Mouse (Mus musculus) NIH3T3 (cell line): ENCODE results near the gene Rnf169.
"Not testable (repeated sequence)": the region's sequence is repeated elsewhere in the genome, so short reads cannot be mapped to it uniquely, and the experiment has no call there.

ENCODE experiments used
- DNase-seq: peaks from one replicate; pipeline ENCODE4 v3.0.0-alpha.2; 2012; ENCODE audit warnings: low read depth

Rnf169 gene

DNA sequence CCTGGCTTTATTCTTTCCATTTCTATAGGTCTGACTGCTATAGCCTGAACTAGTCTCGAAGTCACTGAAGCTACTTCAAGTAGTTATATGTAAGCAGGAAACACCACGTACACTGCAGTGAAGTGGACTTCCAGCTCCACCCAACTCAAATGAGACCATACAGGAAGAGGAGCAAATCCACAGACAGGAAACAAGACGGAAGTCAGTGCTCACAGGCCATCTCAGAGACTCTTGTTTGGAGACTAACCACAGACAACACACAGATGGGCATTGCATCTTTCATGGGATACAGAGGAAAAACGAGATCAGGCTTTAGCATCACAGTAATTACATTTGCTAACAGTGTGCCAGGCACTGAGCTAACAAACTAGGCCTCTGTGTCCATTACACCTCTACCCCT is 33.9 kb downstream of the Rnf169 start:
- no peak for DNase-seq

DNA sequence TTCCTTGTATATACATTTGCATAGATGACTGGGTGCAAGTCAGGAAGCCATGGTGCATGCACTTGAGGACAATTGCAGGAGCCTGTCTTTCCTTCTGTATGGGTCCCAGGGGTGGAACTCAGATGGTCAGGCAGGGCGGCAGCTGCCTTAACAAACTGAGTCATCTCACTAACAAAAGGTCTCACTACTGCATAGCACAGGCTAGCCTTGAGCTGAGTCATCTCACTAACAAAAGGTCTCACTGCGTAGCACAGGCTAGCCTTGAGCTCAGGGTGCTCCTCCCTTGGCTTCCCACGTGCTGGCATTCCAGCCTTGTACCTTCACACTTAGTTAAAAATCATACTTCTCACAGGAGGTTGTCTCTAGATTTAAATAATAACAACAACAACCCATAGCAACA is 34.3 kb downstream of the Rnf169 start:
- DNase-seq, result no peak

DNA sequence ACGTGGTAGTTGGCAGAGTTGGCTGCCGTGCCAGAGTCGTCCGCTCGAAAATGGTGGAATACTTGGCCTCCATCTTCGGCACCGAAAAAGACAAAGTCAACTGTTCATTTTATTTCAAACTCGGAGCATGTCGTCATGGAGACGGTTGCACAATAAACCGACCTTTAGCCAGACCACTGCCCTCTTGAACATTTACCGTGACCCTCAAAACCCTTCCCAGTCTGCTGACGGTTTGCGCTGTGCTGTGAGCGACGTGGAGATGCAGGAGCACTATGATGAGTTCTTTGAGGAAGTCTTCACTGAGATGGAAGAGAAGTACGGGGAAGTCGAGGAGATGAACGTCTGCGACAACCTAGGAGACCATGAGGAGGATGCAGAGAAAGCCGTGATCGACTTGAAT is 35.2 kb downstream of the Rnf169 start:
- not testable (repeated sequence) for DNase-seq

DNA sequence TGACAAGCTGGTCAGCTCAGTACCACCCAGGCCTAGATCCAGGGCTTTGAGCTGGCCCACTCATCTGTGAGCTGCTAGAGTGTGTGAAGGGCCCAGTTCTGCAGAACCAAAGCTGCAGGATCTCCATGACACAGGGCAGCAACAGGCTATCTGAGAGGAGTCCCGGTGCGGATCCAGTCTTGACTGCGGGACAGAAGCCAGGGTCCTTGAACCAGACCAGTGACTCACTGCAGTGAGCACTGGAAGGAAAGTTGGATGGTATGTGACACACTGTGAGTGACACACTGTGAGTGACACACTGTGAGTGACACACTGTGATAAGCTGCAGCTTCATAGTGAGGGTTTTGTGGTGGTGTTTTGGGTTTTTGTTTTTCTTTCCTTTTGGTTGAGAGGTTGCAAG is 35.7 kb downstream of the Rnf169 start:
- no peak for DNase-seq

DNA sequence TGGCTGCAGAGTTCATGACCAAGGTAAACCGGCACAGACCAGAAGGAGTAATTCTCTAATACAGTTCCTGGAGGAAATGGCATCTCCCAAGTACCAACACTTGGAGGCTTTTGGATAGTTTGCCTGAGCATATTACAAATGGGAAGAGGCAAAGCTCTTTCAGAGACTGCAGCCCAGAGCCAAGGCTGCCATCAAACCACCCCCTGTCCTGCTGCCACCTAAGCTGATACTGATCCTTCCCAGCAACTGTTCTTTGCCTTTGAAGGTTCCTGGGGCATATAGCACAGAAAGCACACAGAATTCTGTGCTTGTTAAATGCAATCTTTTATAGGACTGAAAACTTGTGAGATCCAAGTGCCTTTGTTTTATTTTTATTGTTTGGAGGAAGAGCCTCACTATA is 39.6 kb downstream of the Rnf169 start:
- no peak for DNase-seq

DNA sequence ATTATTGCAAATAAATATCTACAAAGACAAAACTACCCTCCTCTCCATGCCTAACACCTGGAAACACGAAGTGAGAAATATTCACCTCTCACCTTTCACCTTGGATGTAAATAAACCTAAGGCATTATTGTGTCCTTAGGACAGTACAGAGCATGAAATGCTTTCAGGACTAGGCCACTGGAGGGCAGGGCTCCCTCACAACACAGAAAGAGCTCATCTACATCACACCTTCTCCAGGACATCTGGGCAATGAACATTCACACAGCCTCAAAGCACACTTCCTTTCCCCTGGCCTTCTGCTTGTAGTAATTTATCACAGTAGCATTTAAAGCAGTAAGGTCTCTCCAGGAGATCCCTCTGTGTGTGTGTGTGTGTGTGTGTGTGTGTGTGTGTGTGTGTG is 44.5 kb downstream of the Rnf169 start:
- DNase-seq, result no peak

DNA sequence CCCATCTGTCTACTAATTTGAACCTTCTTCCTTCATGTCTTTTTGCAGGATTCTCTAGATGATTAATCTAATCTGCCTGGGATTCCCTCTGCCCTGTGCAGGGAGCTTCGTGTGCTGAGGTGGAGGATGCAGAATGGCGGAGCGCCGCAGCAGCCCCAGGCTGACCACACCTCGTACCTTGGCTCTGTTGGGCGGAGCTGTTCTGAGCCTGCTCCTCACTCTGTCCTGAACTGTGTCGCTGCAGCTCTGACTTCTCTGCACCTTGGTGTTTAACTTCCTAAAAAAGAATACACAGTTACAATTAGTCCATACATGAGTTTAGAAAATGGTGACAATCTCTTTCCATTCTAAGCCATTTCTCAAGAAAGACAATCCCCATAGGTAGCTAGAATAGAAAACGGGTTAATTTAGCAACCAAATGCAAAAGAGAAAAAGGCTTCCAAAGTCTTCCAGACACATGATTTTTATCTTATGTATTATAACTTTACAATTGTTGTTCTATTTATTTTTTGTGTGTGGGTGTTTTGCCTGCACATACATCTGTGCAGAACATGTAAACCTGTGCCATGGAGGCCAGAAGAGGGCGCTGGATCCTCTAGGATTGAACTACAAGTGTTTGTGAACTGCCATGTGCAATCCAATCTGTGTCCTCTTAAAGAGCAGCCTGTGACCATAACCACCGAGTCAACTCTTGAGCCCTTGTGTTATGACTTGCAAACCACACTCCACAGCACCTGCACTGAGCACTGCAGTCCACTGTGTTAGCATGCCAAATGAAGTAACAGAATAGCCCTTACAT is 53.1 kb downstream of the Rnf169 start:
- peak; percentile 73 for DNase-seq

DNA sequence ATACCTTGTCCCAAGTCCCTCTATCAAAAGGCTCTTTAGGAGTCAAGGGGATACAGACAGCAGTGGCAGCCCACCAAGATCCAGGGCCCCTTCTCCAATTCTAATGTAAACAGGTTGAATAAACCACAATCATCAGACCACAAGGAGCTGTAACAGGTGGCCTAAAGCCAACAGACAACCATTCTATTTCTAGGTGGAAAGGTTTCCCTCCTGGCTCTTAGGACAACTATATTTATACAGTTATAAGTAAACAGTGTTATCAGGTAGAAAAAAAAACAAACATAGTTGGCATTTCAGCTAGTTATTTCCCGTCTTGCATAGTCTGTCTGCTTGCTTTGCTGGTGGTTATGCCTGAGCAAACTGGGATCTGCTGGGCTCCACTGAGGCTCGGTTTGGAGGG is 59.8 kb downstream of the Rnf169 start:
- DNase-seq, result no peak

DNA sequence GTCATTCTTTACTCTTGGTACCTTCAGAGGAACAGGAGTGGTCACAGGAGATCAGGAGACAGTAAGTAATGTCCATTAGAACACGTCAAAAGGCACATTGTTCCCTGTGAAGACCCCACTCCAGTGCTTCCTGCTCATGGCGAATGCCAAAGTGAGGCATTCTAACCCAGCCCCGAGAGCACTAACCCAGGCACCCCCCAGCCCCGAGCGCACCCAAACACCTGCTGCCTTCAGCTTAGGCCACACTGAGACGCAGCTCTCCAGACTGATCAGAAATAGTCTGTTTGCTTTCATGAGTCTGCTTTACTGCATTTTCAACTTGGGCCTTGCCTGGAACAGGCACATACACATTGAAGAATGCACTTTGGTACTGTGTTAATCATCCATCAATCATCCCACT is 60.3 kb downstream of the Rnf169 start:
- DNase-seq, result no peak

DNA sequence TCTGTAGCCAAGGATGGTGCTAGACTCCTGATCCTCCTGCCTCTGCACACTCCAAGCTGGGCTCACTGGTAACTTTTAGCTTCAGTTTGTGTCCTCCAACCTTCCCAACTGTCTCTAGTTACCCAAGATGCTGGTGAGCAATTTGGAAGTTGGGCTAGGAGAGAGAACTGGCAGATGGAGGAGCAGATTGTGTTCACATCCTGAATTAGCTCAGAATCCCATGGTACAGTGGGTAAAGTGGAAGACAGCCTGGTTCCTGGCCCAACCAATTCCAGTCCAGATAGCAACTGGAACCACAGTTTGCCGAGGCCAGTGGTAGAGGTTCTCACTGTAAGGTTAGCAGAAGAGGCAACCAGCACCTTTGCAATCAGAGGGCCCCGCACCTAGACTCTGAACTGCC is 61.1 kb downstream of the Rnf169 start:
- DNase-seq, result no peak

DNA sequence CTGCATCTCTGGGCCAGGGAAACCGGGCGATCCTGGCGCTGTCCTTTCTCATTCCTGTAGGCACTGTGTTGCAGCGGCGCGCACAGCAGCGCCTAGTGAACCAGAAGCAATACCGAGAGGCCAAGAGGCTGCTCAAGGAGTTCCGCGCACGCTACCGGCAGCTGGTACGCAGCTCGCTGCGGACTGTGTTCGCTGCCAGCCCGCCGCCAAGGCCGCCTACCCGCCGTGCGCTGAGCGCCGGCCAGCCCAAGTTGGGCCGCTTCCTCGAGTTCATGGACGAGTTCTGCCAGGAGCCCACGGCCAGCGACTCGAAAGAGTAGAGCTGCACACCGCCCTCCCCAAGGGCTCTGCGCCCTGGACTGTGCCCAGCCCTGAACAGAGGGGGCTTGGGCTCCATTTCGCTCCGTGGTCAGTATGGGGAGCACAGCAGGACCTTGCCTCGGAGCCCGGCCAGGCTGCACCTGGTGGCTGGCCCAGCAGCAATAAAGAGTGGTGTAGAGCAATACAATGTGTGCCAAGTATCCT is 62.9 kb downstream of the Rnf169 start:
- no peak for DNase-seq

DNA sequence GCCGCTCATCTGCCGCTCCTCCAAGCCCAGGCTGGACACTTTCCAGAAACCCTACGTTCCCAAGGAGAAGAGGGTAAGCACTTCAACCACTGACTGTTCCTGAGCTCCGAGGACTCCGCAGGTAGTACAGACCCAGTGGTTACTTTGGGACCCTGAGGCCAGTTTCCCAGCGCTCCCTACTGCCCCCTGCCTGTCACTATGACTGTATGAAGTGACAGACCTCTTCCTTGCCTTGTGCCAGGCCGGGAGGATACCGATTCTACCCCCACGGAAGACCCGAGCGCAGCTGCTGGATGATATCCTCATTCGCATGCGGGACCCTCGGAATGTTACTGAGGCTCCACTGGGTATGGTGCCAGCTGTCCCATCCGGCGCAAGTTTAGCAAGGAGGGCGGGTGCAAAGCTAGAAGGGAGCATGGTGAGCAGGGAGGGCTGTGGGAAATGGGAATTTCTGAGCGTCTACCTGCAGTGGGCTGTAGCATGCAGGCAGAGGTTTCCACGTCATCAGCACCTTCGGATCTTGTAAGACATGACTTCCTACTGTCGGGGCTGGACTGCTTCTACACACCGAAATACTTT is 63.4 kb downstream of the Rnf169 start:
- DNase-seq, result no peak

DNA sequence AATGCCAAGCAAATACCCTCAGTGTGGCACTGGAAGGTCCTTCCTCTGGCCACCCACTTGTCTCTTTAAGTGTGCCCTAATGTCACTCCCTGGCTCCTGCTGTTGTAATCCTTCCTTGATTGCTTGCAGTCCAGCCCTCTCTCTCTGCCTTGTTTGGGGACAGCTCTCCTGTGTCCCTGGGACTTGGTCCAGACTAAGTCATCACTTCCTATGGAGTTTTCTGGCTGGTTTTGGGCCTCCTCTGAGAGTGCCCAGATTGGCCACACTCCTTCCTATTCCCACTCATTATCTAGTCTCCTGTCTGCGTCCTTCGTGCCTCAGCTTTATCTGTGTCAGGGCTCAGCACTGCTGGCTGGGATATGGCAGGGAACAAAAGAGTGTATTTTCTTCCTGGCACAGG is 64.7 kb downstream of the Rnf169 start:
- DNase-seq, result no peak

DNA sequence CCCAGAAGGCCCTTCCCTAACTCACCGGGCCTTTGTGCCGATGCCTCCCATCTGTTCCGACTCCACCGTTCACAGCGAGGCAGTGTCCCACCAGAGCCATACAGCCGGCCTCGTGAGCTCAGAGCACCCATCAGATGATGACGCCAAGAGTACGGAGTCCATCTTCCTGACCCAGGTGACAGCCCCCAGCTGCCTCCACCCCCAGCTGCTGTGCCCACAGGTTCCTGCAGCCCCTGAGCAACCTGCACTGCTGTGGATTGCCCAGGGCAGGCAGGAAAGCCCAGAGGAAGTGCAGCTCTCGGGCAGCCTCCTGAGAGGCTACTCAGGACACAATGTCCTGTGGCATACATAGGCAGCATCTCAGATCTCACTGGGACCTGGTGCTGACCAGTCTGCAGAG is 65.9 kb downstream of the Rnf169 start:
- no peak for DNase-seq

DNA sequence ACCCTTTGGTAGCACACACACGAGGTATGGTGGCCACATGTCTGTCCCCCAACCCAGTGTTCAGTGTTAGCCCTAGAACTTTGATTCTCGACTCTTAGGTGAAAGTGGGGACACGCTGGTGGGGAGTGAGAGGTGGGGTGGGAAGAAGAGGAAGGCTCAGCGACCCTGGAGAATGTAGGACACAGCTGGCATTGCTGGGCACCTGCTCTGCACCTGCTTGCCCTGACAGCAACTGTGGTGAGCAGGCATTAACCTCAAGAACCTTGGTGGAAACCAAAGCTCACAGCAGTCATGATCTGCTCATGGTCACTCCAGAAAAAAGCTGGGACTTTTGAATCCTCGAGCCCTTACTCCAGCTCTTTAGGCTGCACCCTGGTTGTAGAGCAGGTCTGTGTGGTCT is 69.2 kb downstream of the Rnf169 start:
- DNase-seq, result no peak

DNA sequence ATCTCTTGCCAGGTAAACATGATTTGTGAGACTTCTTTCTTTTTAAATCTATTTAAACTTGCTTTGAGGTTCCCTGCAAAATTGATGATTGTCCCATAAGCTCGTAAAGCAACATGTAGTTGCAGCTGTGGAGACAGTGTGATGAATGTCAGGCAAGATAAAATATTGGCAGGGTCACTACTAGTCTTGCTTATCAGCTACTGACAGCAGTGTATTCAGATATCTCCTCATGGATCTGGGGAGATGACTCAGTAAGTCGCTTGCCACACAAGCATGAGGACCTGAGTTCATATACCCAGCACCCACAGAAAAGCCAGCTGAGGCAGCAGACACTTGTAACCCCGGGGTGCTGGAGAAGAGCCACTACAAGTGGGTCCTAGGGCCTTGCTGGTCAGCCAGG is 72.8 kb downstream of the Rnf169 start:
- DNase-seq, result no peak

DNA sequence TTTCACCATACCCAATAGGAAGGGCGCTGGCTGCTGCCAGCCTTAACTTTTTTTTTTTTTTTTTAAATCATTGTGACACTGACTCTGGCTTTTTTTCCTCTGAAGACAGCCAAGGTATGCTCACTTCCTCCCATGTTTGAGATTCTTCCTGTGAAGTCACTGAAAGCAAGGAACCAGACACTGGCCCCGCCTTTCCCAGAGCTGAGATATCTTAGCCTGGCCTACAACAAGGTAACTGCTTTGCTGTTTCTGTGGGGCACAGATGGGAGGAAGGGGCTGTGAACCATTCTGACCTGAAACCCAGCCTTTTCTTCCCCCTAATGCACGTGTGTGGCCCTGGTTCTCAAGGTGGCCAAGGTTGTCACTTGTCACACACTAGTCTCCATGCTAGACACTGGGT is 73.9 kb downstream of the Rnf169 start:
- DNase-seq, result no peak

DNA sequence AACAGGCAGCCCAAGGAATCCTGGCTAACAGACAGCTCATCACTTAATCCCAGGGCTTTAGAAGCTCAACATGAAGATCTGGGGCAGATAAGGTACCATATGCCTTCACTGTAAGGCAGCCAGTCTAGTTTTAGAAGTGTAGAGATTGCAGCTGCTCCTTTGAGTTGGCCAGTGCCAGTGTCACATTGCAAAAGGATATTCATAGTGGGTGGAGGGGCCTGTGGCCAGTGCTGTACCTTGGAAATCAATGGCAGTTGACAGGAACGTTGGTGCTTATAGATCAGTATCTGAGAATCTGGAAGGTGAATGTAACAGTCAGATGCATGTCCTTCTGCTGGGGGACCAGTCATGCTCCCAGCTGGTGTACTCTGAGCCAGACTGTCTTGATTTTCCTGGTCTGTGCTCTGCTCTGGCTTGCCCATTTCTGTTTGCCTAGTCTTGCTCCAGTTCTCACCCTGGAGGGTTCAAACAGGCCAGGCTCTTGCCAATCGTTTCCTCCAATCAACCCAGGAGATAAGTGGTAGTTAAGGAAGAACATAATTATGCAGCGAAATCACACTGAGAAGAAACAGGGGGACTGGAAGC is 75.7 kb downstream of the Rnf169 start:
- DNase-seq, result no peak

DNA sequence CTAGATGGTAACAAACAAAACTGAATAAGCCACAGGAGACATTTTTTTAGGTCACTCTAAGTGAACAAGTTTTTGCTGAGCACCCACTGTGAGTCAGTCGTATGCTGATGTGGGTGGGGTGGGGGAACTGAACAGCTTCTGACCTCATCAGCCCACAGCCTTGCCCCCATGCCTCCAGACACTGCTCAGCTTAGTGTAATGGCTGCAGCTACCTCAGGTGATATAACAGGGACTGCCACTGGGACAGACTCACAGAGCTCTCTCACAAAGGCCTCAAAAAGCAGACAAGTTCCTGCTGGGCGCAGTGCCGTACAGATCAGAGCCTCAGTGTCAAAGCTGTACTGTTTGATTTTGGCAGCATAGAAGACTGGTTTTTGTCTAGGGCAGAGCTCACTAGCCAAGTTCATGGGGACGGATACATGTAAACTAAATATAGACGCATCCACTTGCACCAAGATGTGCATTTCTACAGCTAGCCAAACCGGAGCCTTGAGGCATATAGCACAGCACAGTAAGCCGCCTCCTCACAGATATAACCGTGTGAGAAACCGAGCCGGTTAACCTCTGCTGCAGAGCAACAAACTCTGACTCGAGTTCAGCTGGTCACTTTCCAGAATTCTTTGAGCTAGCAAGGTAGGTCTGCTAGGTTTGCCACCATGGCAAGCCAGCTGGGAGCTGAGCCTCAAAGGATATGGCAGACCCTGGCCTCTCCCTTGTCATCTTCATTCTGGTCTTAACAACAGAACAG is 77.2 kb downstream of the Rnf169 start:
- no peak for DNase-seq

DNA sequence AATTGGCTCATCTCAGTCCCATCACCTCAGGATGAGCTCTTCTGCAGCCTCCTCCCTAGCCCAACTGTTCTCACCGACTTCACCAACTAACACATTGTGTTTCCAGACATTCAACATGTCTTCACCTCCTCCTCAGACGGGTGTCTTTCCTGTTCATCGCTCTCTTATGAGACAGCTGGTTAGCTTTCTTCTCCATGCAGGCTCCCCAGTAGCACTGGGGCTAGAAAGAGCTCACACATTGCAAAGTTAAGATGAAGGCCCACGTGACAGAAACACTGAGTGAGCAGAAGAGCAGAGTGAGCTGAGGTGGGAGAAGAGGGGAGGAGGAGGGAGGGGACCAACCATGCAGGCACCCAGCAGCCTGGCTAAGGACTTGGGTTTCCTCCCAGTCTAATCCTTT is 78.0 kb downstream of the Rnf169 start:
- DNase-seq, result no peak

DNA sequence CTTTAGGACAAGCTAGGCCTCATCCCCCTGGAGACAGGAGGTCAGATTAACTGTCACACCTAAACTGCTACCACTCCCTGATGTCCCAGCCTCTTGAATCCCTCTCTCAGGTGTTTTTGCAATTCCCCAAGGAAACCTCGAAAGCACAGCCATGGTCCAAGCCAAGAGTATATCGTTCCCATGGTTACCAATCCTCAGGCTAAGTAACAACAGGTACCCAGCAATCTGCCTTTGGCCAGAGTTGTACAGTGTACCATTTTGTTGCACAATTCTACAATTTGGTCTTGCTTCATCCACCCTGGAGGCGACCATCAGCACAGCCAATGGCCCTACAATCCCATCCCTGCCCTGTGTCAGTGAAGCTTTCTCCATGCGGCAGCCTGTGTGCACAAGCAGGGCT is 83.3 kb downstream of the Rnf169 start:
- no peak for DNase-seq

DNA sequence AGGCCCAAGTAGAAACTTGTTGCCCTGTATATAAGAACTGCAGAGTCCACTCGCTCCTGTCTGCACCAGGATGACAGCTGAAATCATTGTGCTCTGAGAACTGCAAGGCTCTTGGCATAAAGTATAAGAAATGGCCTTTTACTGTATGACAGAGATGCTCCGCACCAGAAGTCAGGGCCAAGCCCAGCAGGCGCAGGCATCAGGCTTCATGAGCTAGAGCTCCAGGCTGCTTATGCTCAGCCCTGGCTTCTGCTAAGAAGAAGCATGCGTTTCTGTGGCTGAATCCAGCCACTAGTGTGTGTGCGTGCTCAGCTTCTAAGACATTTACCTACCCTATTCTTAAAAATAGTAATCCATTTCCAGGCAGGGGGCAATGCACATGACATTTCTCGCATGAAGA is 85.8 kb downstream of the Rnf169 start:
- DNase-seq, result no peak

DNA sequence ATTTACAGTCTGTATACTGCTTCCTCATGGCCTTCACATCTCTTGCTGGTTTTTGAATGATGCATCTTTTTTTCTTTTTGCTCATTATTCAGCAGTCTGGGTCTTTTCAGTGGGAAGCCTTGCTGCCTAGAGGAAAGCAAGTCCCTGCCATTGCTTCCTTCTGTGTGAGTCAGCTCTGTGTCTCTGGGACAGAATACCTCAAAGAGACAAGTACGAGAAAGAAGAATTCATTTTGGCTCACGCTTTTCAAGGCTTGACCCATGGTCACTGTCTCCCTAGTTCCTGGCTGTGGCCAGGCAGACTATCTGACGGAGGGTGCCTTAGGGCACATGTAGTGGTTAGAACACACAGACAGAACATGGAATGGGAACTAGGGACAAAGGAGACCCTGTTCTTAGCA is 86.3 kb downstream of the Rnf169 start:
- no peak for DNase-seq
